Mouse (Mus musculus) liver, adult 2 months (tissue): ENCODE measurements at regions not wholly inside any gene's neighbourhood (a gene's known extent, or its start where the extent isn't known, plus 50 kb on each side); places are given as distances from the start of the nearest gene placed in this dataset.

Source experiments
- CTCF ChIP-seq: fragments of 200-500 bp; IDR thresholded peaks from 2 replicates; pipeline ENCODE4 v1.5.1; 2011; ENCODE audit warnings: low read depth, low read length, control low read depth
- POLR2A ChIP-seq: fragments of 200-500 bp; IDR thresholded peaks from 2 replicates; pipeline ENCODE4 v1.6.1; 2011; ENCODE audit warnings: low read length, control low read depth; ENCODE audit not compliant: insufficient read depth; ENCODE audit errors: extremely low read depth

GRCm38 (mm10) chr1:42496022-42496421 is 199.5 kb upstream of the Pou3f3 start:
- TF ChIP-seq CTCF (no peak), POLR2A (no peak)
